13 mouse cellular contexts compared by ENCODE assay signal in genomic region chr6:23260016-23260737, GRCm38 (mm10). TPM values are rescaled to one million over a fixed set of nuclear protein-coding genes. Genes with fewer than 3 reads are reported as not detected.
DNase-seq lines count a peak whose midpoint lies in the region; ATAC-seq lines count a peak whose summit lies in the region.
"Had no signal": no experiment of that assay in that cellular context is flagged by ENCODE, and none has a peak within 500 bp of the region (broad histone marks: within the 10 kb centered on the region; RNA-seq: fewer than 3 reads in every experiment).

No protein-coding gene starts in this region.

- DNase-seq in heart, postnatal 36 days: no peak
- peak; percentile 10 for DNase-seq in Muller cell, postnatal 12 days (ENCODE audit: inconsistent ontology term)
- DNase-seq in thymus, postnatal 14 days: no peak
- no peak for DNase-seq in adrenal gland, postnatal 4 days (ENCODE audit: low spot score in 2 of 2)
- DNase-seq in urinary bladder, adult 18-20 months (ENCODE audit: low spot score in 2 of 2): no peak
- DNase-seq: adrenal gland, adult 2 months; heart, adult 18-20 months; lung, postnatal 4 days had no signal

- peak overlapping the region; percentile 56 for H3K4me2 ChIP-seq in heart, embryonic 12.5 days
- H3K4me2 ChIP-seq in forebrain, embryonic 16.5 days (ENCODE audit: low read length): peak overlapping the region; percentile 35
- H3K4me2 ChIP-seq in midbrain, embryonic 13.5 days (replicated peaks): peak overlapping the region; percentile 33

- H3K4me3 ChIP-seq in heart, embryonic 12.5 days: peak overlapping the region; percentile 25
- H3K4me3 ChIP-seq in forebrain, embryonic 16.5 days (replicated peaks; ENCODE audit: low read length): peak overlapping the region; percentile 17; the same call in 1 of the 2 replicates
- peak overlapping the region; percentile 9; the same call in 1 of the 2 replicates for H3K4me3 ChIP-seq in midbrain, embryonic 13.5 days (replicated peaks)

- intact Hi-C loops in heart, postnatal 36 days (cut with DNase I): no loop called here

- H3K9ac ChIP-seq in heart, embryonic 12.5 days: no peak overlapping the region
- no peak overlapping the region for H3K9ac ChIP-seq in forebrain, embryonic 16.5 days (replicated peaks; ENCODE audit: low read depth, low read length)
- H3K9ac ChIP-seq in midbrain, embryonic 13.5 days (replicated peaks): no peak overlapping the region

- no peak overlapping the region for H3K27ac ChIP-seq in heart, embryonic 12.5 days (ENCODE audit: poor library complexity, severe bottlenecking)
- H3K27ac ChIP-seq in forebrain, embryonic 16.5 days (ENCODE audit: low read length): no peak overlapping the region
- H3K27ac ChIP-seq in midbrain, embryonic 13.5 days: no peak overlapping the region

- peaks cover 9% of the 10 kb centered on the region for H3K4me1 ChIP-seq in heart, embryonic 12.5 days (replicated peaks)
- H3K4me1 ChIP-seq in forebrain, embryonic 16.5 days (replicated peaks; ENCODE audit: control insufficient read depth, insufficient read depth, low read length): peaks cover 8% of the 10 kb centered on the region
- peaks cover 5% of the 10 kb centered on the region for H3K4me1 ChIP-seq in midbrain, embryonic 13.5 days (replicated peaks)

- H3K9me3 ChIP-seq in heart, embryonic 12.5 days (replicated peaks): no peaks in the 10 kb centered on the region
- H3K9me3 ChIP-seq in forebrain, embryonic 16.5 days (ENCODE audit: control insufficient read depth, low read length): no peaks in the 10 kb centered on the region
- no peaks in the 10 kb centered on the region for H3K9me3 ChIP-seq in midbrain, embryonic 13.5 days

- WGBS in heart, embryonic 12.5 days: 5% methylated on average over 36 of the region's 36 CpGs
- WGBS in forebrain, embryonic 16.5 days: 5% methylated on average over 34 of the region's 36 CpGs
- WGBS in midbrain, embryonic 13.5 days: 3% methylated on average over 31 of the region's 36 CpGs

- H3K36me3 ChIP-seq in heart, embryonic 12.5 days: no peaks in the 10 kb centered on the region
- no peaks in the 10 kb centered on the region for H3K36me3 ChIP-seq in forebrain, embryonic 16.5 days (ENCODE audit: control insufficient read depth, insufficient read depth)
- H3K36me3 ChIP-seq in midbrain, embryonic 13.5 days: no peaks in the 10 kb centered on the region

- ATAC-seq in heart, embryonic 12.5 days (ENCODE audit: insufficient number of reproducible peaks, low FRiP score): no peak
- peak; percentile 62; the same call in 1 of the 2 replicates for ATAC-seq in forebrain, embryonic 16.5 days
- 0 out of 2 replicates have a peak, but pooled peaks have one; percentile 6 for ATAC-seq in midbrain, embryonic 13.5 days
- ATAC-seq: CD4-positive, CD25-positive, alpha-beta regulatory T cell, adult 4 months had no signal

- peaks cover 75% of the 10 kb centered on the region for H3K27me3 ChIP-seq in heart, embryonic 12.5 days (replicated peaks)
- peaks cover 65% of the 10 kb centered on the region for H3K27me3 ChIP-seq in forebrain, embryonic 16.5 days (replicated peaks; ENCODE audit: control insufficient read depth, insufficient read depth, low read length)
- peaks cover 93% of the 10 kb centered on the region for H3K27me3 ChIP-seq in midbrain, embryonic 13.5 days

RNA-seq across cellular contexts. Expression of gene Fezf1, which starts 12.0 kb away (rescaled TPM):
- not detected in 2 replicates for polyA plus RNA-seq in heart, embryonic 12.5 days (2016; fragmentation: Nextera tagmentation; extraction: Ambion mirVana)
- not detected for total RNA-seq in heart, postnatal 36 days (2021)
- polyA plus RNA-seq in forebrain, embryonic 16.5 days (2015; fragmentation: Nextera tagmentation; extraction: Ambion mirVana): 4.1 and 15.2 TPM in 2 replicates
- polyA plus RNA-seq in midbrain, embryonic 13.5 days (2015; fragmentation: Nextera tagmentation; extraction: Ambion mirVana): 2.9 and 4.7 TPM in 2 replicates
- total RNA-seq in adrenal gland, postnatal 4 days (2021): not detected
- total RNA-seq: adrenal gland, adult 2 months; heart, adult 18-20 months had no signal
- polyA plus RNA-seq: adrenal gland, adult 2 months; CD4-positive, CD25-positive, alpha-beta regulatory T cell, adult 4 months; stomach, embryonic 14.5 days had no signal
